30 mouse cellular contexts compared by ENCODE assay signal in genomic region chr14:118831597-118831996, GRCm38 (mm10). TPM values are rescaled to one million over a fixed set of nuclear protein-coding genes. Genes with fewer than 3 reads are reported as not detected.
"Had no signal": no experiment of that assay in that cellular context is flagged by ENCODE, and none has a peak within 500 bp of the region (broad histone marks: within the 10 kb centered on the region; RNA-seq: fewer than 3 reads in every experiment).

No protein-coding gene starts in this region.

- H3K4me1 ChIP-seq: heart, embryonic 13.5 days; heart, embryonic 15.5 days; hindbrain, embryonic 15.5 days had no signal

- H3K9me3 ChIP-seq: heart, embryonic 13.5 days; heart, embryonic 15.5 days; hindbrain, embryonic 13.5 days; hindbrain, embryonic 15.5 days; kidney, embryonic 15.5 days; limb, embryonic 13.5 days; limb, embryonic 15.5 days; liver, embryonic 12.5 days had no signal

- H3K4me2 ChIP-seq: heart, embryonic 11.5 days; heart, embryonic 13.5 days; heart, embryonic 15.5 days; hindbrain, embryonic 13.5 days; hindbrain, embryonic 15.5 days; kidney, embryonic 15.5 days; limb, embryonic 13.5 days; limb, embryonic 15.5 days; liver, embryonic 12.5 days had no signal

- ATAC-seq: hindbrain, postnatal 0 days; liver, embryonic 12.5 days had no signal

- H3K9ac ChIP-seq: heart, embryonic 13.5 days; heart, embryonic 15.5 days; hindbrain, embryonic 13.5 days; hindbrain, embryonic 15.5 days; kidney, embryonic 15.5 days; limb, embryonic 13.5 days; limb, embryonic 15.5 days; liver, embryonic 12.5 days; liver, embryonic 14.5 days had no signal

- DNase-seq: gastrocnemius, postnatal 14 days; gastrocnemius, postnatal 36 days; heart, adult 11 months; heart, adult 2 months; heart, postnatal 14 days; heart, postnatal 36 days; kidney, adult 11 months; kidney, adult 2 months; kidney, adult 9 months; kidney, postnatal 14 days; kidney, postnatal 36 days; layer of hippocampus, adult 9-11 months; layer of hippocampus, postnatal 36 days; left cerebral cortex, postnatal 4 days had no signal

- H3K27ac ChIP-seq: heart, adult 2 months; heart, embryonic 13.5 days; heart, embryonic 15.5 days; hindbrain, embryonic 13.5 days; hindbrain, embryonic 15.5 days; hindbrain, postnatal 0 days; kidney, embryonic 15.5 days; kidney, postnatal 0 days; limb, embryonic 13.5 days; limb, embryonic 15.5 days; liver, embryonic 12.5 days; liver, embryonic 14.5 days had no signal

- H3K27me3 ChIP-seq: heart, embryonic 13.5 days; heart, embryonic 15.5 days; hindbrain, embryonic 13.5 days; hindbrain, embryonic 15.5 days; kidney, embryonic 15.5 days; limb, embryonic 13.5 days; limb, embryonic 15.5 days; liver, embryonic 12.5 days had no signal

- H3K4me3 ChIP-seq: heart, adult 2 months; heart, embryonic 13.5 days; heart, embryonic 15.5 days; hindbrain, embryonic 13.5 days; hindbrain, embryonic 15.5 days; kidney, embryonic 15.5 days; limb, embryonic 13.5 days; limb, embryonic 15.5 days; liver, embryonic 12.5 days had no signal

- H3K36me3 ChIP-seq: heart, embryonic 13.5 days; heart, embryonic 15.5 days; hindbrain, embryonic 13.5 days; hindbrain, embryonic 15.5 days; kidney, embryonic 15.5 days; limb, embryonic 13.5 days; limb, embryonic 15.5 days; liver, embryonic 12.5 days had no signal

RNA-seq across cellular contexts. Expression of gene Cldn10, which starts 43.9 kb away (rescaled TPM):
- total RNA-seq: gastrocnemius, adult 18-20 months; gastrocnemius, adult 8-10 months; gastrocnemius, postnatal 14 days; gastrocnemius, postnatal 36 days; hematopoietic stem cell, adult 5-6 weeks had no signal
- polyA plus RNA-seq: liver, adult 2 months had no signal
